In genomic region chr3:104599296-104600150, GRCm38 (mm10) we compare ENCODE assay signal across 9 mouse cellular contexts. TPM values are rescaled to one million over a fixed set of nuclear protein-coding genes. Genes with fewer than 3 reads are reported as not detected.
DNase-seq lines count a peak whose midpoint lies in the region; ATAC-seq lines count a peak whose summit lies in the region.
"Had no signal": no experiment of that assay in that cellular context is flagged by ENCODE, and none has a peak within 500 bp of the region (broad histone marks: within the 10 kb centered on the region; RNA-seq: fewer than 3 reads in every experiment).

No protein-coding gene starts in this region.

- peak; percentile 62 for DNase-seq in midbrain, embryonic 11.5 days (ENCODE audit: low spot score, missing footprints)
- DNase-seq in midbrain, embryonic 10.5 days (ENCODE audit: low spot score): no peak
- peak; percentile 82 for DNase-seq in heart, postnatal 4 days
- peak; percentile 35 for DNase-seq in liver, embryonic 11.5 days (ENCODE audit: low spot score)
- peak; percentile 48 for DNase-seq in testis, postnatal 10 days (ENCODE audit: low spot score)
- no peak for DNase-seq in spleen, postnatal 10 days (ENCODE audit: low spot score in 2 of 2)
- DNase-seq in embryo, embryonic 11 days: no peak

- no peak overlapping the region for H3K27ac ChIP-seq in midbrain, embryonic 11.5 days (ENCODE audit: low read depth, low read length)
- H3K27ac ChIP-seq in midbrain, embryonic 10.5 days (replicated peaks): no peak overlapping the region
- H3K27ac ChIP-seq in liver, embryonic 11.5 days (ENCODE audit: low read depth, low read length): peak overlapping the region; percentile 73; the same call in 1 of the 2 replicates
- H3K27ac ChIP-seq in hindbrain, embryonic 12.5 days: no peak overlapping the region
- H3K27ac ChIP-seq: neural tube, embryonic 12.5 days had no signal

- no peaks in the 10 kb centered on the region for H3K36me3 ChIP-seq in midbrain, embryonic 11.5 days (ENCODE audit: control insufficient read depth, insufficient read depth, low read length)
- H3K36me3 ChIP-seq in midbrain, embryonic 10.5 days: no peaks in the 10 kb centered on the region
- H3K36me3 ChIP-seq in liver, embryonic 11.5 days (ENCODE audit: control insufficient read depth, insufficient read depth, low read length): no peaks in the 10 kb centered on the region
- no peaks in the 10 kb centered on the region for H3K36me3 ChIP-seq in hindbrain, embryonic 12.5 days
- H3K36me3 ChIP-seq: neural tube, embryonic 12.5 days had no signal

- H3K4me2 ChIP-seq in midbrain, embryonic 11.5 days: no peak overlapping the region
- H3K4me2 ChIP-seq in liver, embryonic 11.5 days: 0 out of 2 replicates have a peak overlapping the region, but pooled peaks have one; percentile 0
- H3K4me2 ChIP-seq in hindbrain, embryonic 12.5 days (replicated peaks): no peak overlapping the region
- H3K4me2 ChIP-seq: neural tube, embryonic 12.5 days had no signal

- no peak for ATAC-seq in midbrain, embryonic 11.5 days (ENCODE audit: low FRiP score)
- peak; percentile 43 for ATAC-seq in liver, embryonic 11.5 days (replicated peaks; ENCODE audit: low FRiP score)
- ATAC-seq in hindbrain, embryonic 12.5 days (ENCODE audit: low FRiP score): no peak

- H3K4me3 ChIP-seq in midbrain, embryonic 11.5 days (ENCODE audit: low read depth, low read length): no peak overlapping the region
- H3K4me3 ChIP-seq in midbrain, embryonic 10.5 days: no peak overlapping the region
- H3K4me3 ChIP-seq in liver, embryonic 11.5 days (ENCODE audit: low read depth, low read length): no peak overlapping the region
- H3K4me3 ChIP-seq in hindbrain, embryonic 12.5 days: no peak overlapping the region
- H3K4me3 ChIP-seq: neural tube, embryonic 12.5 days had no signal

- no peaks in the 10 kb centered on the region for H3K4me1 ChIP-seq in midbrain, embryonic 11.5 days (ENCODE audit: control insufficient read depth, insufficient read depth, low read length)
- no peaks in the 10 kb centered on the region for H3K4me1 ChIP-seq in midbrain, embryonic 10.5 days
- peaks cover 7% of the 10 kb centered on the region for H3K4me1 ChIP-seq in liver, embryonic 11.5 days (replicated peaks; ENCODE audit: control insufficient read depth, insufficient read depth, low read length)
- H3K4me1 ChIP-seq in hindbrain, embryonic 12.5 days: no peaks in the 10 kb centered on the region
- H3K4me1 ChIP-seq: neural tube, embryonic 12.5 days had no signal

- no peak overlapping the region for H3K9ac ChIP-seq in midbrain, embryonic 11.5 days (ENCODE audit: low read length)
- H3K9ac ChIP-seq in liver, embryonic 11.5 days (ENCODE audit: low read depth, low read length): no peak overlapping the region
- no peak overlapping the region for H3K9ac ChIP-seq in hindbrain, embryonic 12.5 days
- H3K9ac ChIP-seq: neural tube, embryonic 12.5 days had no signal

- WGBS in midbrain, embryonic 11.5 days: 85% methylated on average over 20 of the region's 20 CpGs
- 85% methylated on average over 20 of the region's 20 CpGs for WGBS in midbrain, embryonic 10.5 days
- 58% methylated on average over 20 of the region's 20 CpGs for WGBS in liver, embryonic 11.5 days
- 71% methylated on average over 20 of the region's 20 CpGs for WGBS in hindbrain, embryonic 12.5 days

- H3K9me3 ChIP-seq in midbrain, embryonic 11.5 days (ENCODE audit: control insufficient read depth, low read length): no peaks in the 10 kb centered on the region
- no peaks in the 10 kb centered on the region for H3K9me3 ChIP-seq in midbrain, embryonic 10.5 days (replicated peaks)
- no peaks in the 10 kb centered on the region; the same call in 1 of the 2 replicates for H3K9me3 ChIP-seq in liver, embryonic 11.5 days (ENCODE audit: control insufficient read depth, low read length)
- H3K9me3 ChIP-seq in hindbrain, embryonic 12.5 days (replicated peaks): no peaks in the 10 kb centered on the region
- H3K9me3 ChIP-seq: neural tube, embryonic 12.5 days had no signal

- H3K27me3 ChIP-seq in midbrain, embryonic 11.5 days (ENCODE audit: control insufficient read depth, insufficient read depth, low read length): no peaks in the 10 kb centered on the region
- no peaks in the 10 kb centered on the region for H3K27me3 ChIP-seq in midbrain, embryonic 10.5 days (ENCODE audit: low read depth, poor library complexity, severe bottlenecking)
- H3K27me3 ChIP-seq in liver, embryonic 11.5 days (replicated peaks; ENCODE audit: control insufficient read depth, insufficient read depth, low read length): no peaks in the 10 kb centered on the region
- no peaks in the 10 kb centered on the region for H3K27me3 ChIP-seq in hindbrain, embryonic 12.5 days
- H3K27me3 ChIP-seq: neural tube, embryonic 12.5 days had no signal

RNA-seq across cellular contexts. Expression of gene Slc16a1, which starts 38.9 kb away (rescaled TPM):
- polyA plus RNA-seq in midbrain, embryonic 11.5 days (2014; fragmentation: Nextera tagmentation; extraction: Ambion mirVana): 31.9 and 36.3 TPM in 2 replicates
- polyA plus RNA-seq in midbrain, embryonic 10.5 days (2016; fragmentation: Nextera tagmentation; extraction: Ambion mirVana): 32.8 and 44.3 TPM in 2 replicates
- 100 to 1,000 TPM; 178 to 191 TPM for total RNA-seq in heart, postnatal 4 days (2021)
- polyA plus RNA-seq in liver, embryonic 11.5 days (2014; fragmentation: Nextera tagmentation; extraction: Ambion mirVana): 92.2 and 109 TPM in 2 replicates
- polyA plus RNA-seq in hindbrain, embryonic 12.5 days (2016; fragmentation: Nextera tagmentation; extraction: Ambion mirVana): 21.4 and 22.0 TPM in 2 replicates

Comparison
In these comparisons a context has a peak if more than half of its experiments do, and no peak if none do; other contexts are left out.
1. DNase-seq: peak in midbrain, embryonic 11.5 days (single experiment), heart, postnatal 4 days (single experiment), liver, embryonic 11.5 days (single experiment) and testis, postnatal 10 days (single experiment); none in midbrain, embryonic 10.5 days (single experiment), spleen, postnatal 10 days (0 of 2) and embryo, embryonic 11 days (single experiment).